Mouse (Mus musculus) neural tube, embryonic 14.5 days (tissue): ENCODE data around the gene Ddx42. TPM values are rescaled to one million over a fixed set of nuclear protein-coding genes. Genes with fewer than 3 reads are reported as not detected.

Experiments
- polyA plus RNA-seq: library from polyadenylated mRNA; unstranded; fragments of >200 nt; fragmentation: Nextera tagmentation; extraction: Ambion mirVana; gene quantifications from 2 replicates; pipeline ENCODE4 v1.2.1, GENCODE M21; 2014

Ddx42 gene
- polyA plus RNA-seq, 1 experiment from 2014 or later: 73.2 TPM

Other genes with a start within 250 kb of the Ddx42 start
- gene Ace, start 249.0 kb upstream of the Ddx42 start, polyA plus RNA-seq: 4.0 and 4.1 TPM in 2 replicates
- gene Ace3, start 222.3 kb upstream of the Ddx42 start, polyA plus RNA-seq: not detected in 2 replicates
- 3.3 and 9.8 TPM in 2 replicates for gene Kcnh6, start 208.8 kb upstream of the Ddx42 start, polyA plus RNA-seq
- gene Dcaf7, start 180.1 kb upstream of the Ddx42 start, polyA plus RNA-seq: 143 and 164 TPM in 2 replicates
- gene Taco1, start 150.9 kb upstream of the Ddx42 start, polyA plus RNA-seq: 7.1 and 7.3 TPM in 2 replicates
- gene Map3k3, start 132.3 kb upstream of the Ddx42 start, polyA plus RNA-seq: 11.0 and 15.9 TPM in 2 replicates
- 0.88 TPM in 1 of 2 replicates, not detected in the other for gene Gm10840, start 56.1 kb upstream of the Ddx42 start, polyA plus RNA-seq
- 120 and 140 TPM in 2 replicates for gene Limd2, start 56.1 kb upstream of the Ddx42 start, polyA plus RNA-seq
- 33.0 and 34.8 TPM in 2 replicates for gene Strada, start 14.8 kb upstream of the Ddx42 start, polyA plus RNA-seq
- gene Ccdc47, start 582 bp upstream of the Ddx42 start, polyA plus RNA-seq: 78.3 and 99.4 TPM in 2 replicates
- 29.6 and 36.3 TPM in 2 replicates for gene Ftsj3, start 39.2 kb downstream of the Ddx42 start, polyA plus RNA-seq
- gene Psmc5, start 39.2 kb downstream of the Ddx42 start, polyA plus RNA-seq: 300 and 322 TPM in 2 replicates
- 10.3 and 21.4 TPM in 2 replicates for gene Smarcd2, start 56.0 kb downstream of the Ddx42 start, polyA plus RNA-seq
- 0.27 TPM in 1 of 2 replicates, not detected in the other for gene Tcam1, start 59.7 kb downstream of the Ddx42 start, polyA plus RNA-seq
- not detected in 2 replicates for gene Gh, start 84.9 kb downstream of the Ddx42 start, polyA plus RNA-seq
- gene Cd79b, start 97.8 kb downstream of the Ddx42 start, polyA plus RNA-seq: 0.68 and 0.89 TPM in 2 replicates
- 0.06 TPM in 1 of 2 replicates, not detected in the other for gene Scn4a, start 136.4 kb downstream of the Ddx42 start, polyA plus RNA-seq
- gene Prr29, start 148.5 kb downstream of the Ddx42 start, polyA plus RNA-seq: not detected in 2 replicates
- gene Icam2, start 171.1 kb downstream of the Ddx42 start, polyA plus RNA-seq: 5.1 and 14.2 TPM in 2 replicates